8 mouse cellular contexts compared by ENCODE assay signal in the genomic region with DNA sequence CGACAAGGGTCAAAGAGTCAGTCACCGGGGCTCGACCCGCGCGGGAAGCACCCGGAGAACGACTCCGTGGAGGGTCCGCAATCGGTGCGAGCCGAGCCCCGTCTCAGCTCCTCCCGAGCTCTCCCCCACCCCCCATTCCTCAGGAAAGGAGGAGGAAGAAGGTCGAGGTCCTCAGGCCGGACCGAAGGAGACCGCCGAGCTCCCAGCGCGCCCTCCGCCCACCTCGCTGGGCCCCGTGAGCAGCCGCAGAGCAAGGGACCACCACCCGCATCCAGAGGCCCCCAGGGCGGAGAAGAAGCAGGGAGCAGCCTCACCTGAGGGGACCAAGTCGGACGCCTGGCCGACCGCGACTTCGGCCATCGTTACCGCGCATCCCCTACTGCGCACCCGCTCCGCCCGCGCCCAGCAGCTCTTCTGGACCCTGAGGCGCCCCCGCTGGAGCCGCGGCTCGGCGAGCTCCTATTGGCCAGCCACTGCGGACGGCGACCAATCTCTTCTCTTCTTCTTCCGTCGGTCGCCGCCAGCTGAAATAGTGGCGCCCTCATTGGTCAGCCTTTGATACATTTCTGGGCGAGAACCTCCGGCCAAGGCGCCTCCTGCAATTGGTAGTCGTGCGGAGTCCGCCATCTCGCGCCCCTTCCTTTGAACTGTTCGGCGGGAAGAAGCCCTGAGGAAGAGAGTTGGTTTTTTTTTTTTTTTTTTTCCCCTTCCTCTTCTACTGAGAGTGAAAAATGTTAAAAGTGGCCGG. TPM values are rescaled to one million over a fixed set of nuclear protein-coding genes. Genes with fewer than 3 reads are reported as not detected.
A peak's percentile ranks its signal among the peaks of the same experiment; 100 is the strongest.
DNase-seq lines count a peak whose midpoint lies in the region; ATAC-seq and TF ChIP-seq lines count a peak whose summit lies in the region.

A gene (minus strand): TSS at position 402 of the 748 bp plus-strand sequence.

- 0% methylated on average over 31 of the region's 67 CpGs for WGBS in embryonic facial prominence, embryonic 14.5 days
- WGBS in heart, adult 2 months = under 1% methylated on average over 67 of the region's 67 CpGs
- 0% methylated on average over 66 of the region's 67 CpGs for WGBS in limb, embryonic 13.5 days
- under 1% methylated on average over 56 of the region's 67 CpGs for WGBS in midbrain, embryonic 16.5 days

- peak; percentile 99 for ATAC-seq in embryonic facial prominence, embryonic 14.5 days (ENCODE audit: low read depth)
- peak; percentile 98 for ATAC-seq in limb, embryonic 13.5 days (ENCODE audit: low FRiP score, low read depth)
- peak; percentile 99 for ATAC-seq in midbrain, embryonic 16.5 days

- H3K36me3 ChIP-seq in embryonic facial prominence, embryonic 14.5 days (ENCODE audit: control insufficient read depth, insufficient read depth, low read length) = peaks cover 19% of the 10 kb centered on the region
- peaks cover 13% of the 10 kb centered on the region for H3K36me3 ChIP-seq in heart, adult 2 months (ENCODE audit: control insufficient read depth, insufficient read depth, low read length)
- H3K36me3 ChIP-seq in limb, embryonic 13.5 days = peaks cover 17% of the 10 kb centered on the region
- H3K36me3 ChIP-seq in midbrain, embryonic 16.5 days (ENCODE audit: control insufficient read depth, insufficient read depth, low read length) = no peaks in the 10 kb centered on the region

- TF ChIP-seq EP300 in heart, adult 2 months (IDR thresholded peaks at IDR 0.05; ENCODE audit: insufficient read depth, low read depth, low read length) = no peak

- TF ChIP-seq POLR2A in heart, adult 2 months (IDR thresholded peaks at IDR 0.05; ENCODE audit: insufficient read depth, low read depth, low read length) = peak; percentile 84

- H3K9me3 ChIP-seq in embryonic facial prominence, embryonic 14.5 days (ENCODE audit: control insufficient read depth, low read length) = no peaks in the 10 kb centered on the region
- H3K9me3 ChIP-seq in limb, embryonic 13.5 days = no peaks in the 10 kb centered on the region
- no peaks in the 10 kb centered on the region for H3K9me3 ChIP-seq in midbrain, embryonic 16.5 days (replicated peaks; ENCODE audit: control insufficient read depth, low read length, poor library complexity, severe bottlenecking)

- peak within 1 kb of the TSS; percentile 97 for H3K4me3 ChIP-seq in embryonic facial prominence, embryonic 14.5 days (ENCODE audit: low read depth, low read length)
- peak within 1 kb of the TSS; percentile 86 for H3K4me3 ChIP-seq in heart, adult 2 months
- H3K4me3 ChIP-seq in limb, embryonic 13.5 days = peak within 1 kb of the TSS; percentile 88
- peak within 1 kb of the TSS; percentile 93 for H3K4me3 ChIP-seq in midbrain, embryonic 16.5 days (ENCODE audit: low read depth, low read length)

- 0 out of 2 replicates have a peak, but pooled peaks cover 10% of the 10 kb centered on the region for H3K4me1 ChIP-seq in embryonic facial prominence, embryonic 14.5 days (ENCODE audit: control insufficient read depth, insufficient read depth, low read length)
- H3K4me1 ChIP-seq in heart, adult 2 months (ENCODE audit: control insufficient read depth, insufficient read depth, low read length) = no peaks in the 10 kb centered on the region
- H3K4me1 ChIP-seq in limb, embryonic 13.5 days = peaks cover 10% of the 10 kb centered on the region
- H3K4me1 ChIP-seq in midbrain, embryonic 16.5 days (ENCODE audit: control insufficient read depth, insufficient read depth, low read length) = peaks cover 5% of the 10 kb centered on the region

- TF ChIP-seq CTCF in heart, adult 2 months (IDR thresholded peaks at IDR 0.05) = peak; percentile 42

- intact Hi-C loops in heart, adult 2 months (cut with DNase I) = loop anchor here (2.0 kb wide), 1 partner anchor 41 kb away; a partner anchor contains a TSS

- DNase-seq in 3T3-L1 (ENCODE audit: low read depth, low spot score) = peak; percentile 99
- DNase-seq in adrenal gland, postnatal 4 days (ENCODE audit: low spot score in 2 of 2) = peak; percentile 82 to 89
- peak; percentile 99 for DNase-seq in embryonic facial prominence, embryonic 14.5 days (ENCODE audit: low spot score)
- DNase-seq in heart, adult 2 months = peak; percentile 95 to 98
- DNase-seq in kidney, adult 8-10 months = peak; percentile 98
- DNase-seq in spleen, postnatal 10 days (ENCODE audit: low spot score in 2 of 2) = peak; percentile 93 to 96

- H3K9ac ChIP-seq in embryonic facial prominence, embryonic 14.5 days (ENCODE audit: low read depth, low read length) = peak within 1 kb of the TSS; percentile 91
- H3K9ac ChIP-seq in heart, adult 2 months (ENCODE audit: low read depth, low read length) = peak within 1 kb of the TSS; percentile 94
- peak within 1 kb of the TSS; percentile 91 for H3K9ac ChIP-seq in limb, embryonic 13.5 days
- peak within 1 kb of the TSS; percentile 88 for H3K9ac ChIP-seq in midbrain, embryonic 16.5 days (ENCODE audit: low read depth, low read length)

- H3K27me3 ChIP-seq in embryonic facial prominence, embryonic 14.5 days (replicated peaks; ENCODE audit: control insufficient read depth, insufficient read depth, low read length) = no peaks in the 10 kb centered on the region
- no peaks in the 10 kb centered on the region for H3K27me3 ChIP-seq in heart, adult 2 months (ENCODE audit: control insufficient read depth, insufficient read depth, low read length)
- H3K27me3 ChIP-seq in limb, embryonic 13.5 days = no peaks in the 10 kb centered on the region
- H3K27me3 ChIP-seq in midbrain, embryonic 16.5 days (ENCODE audit: control insufficient read depth, insufficient read depth, low read depth, low read length) = no peaks in the 10 kb centered on the region

- 0 out of 2 replicates have a peak, but pooled peaks cover 2% of the 10 kb centered on the region for H3K79me2 ChIP-seq in heart, adult 2 months (replicated peaks; ENCODE audit: control insufficient read depth, insufficient read depth, low read length)

- peak within 1 kb of the TSS; percentile 83 for H3K27ac ChIP-seq in embryonic facial prominence, embryonic 14.5 days (replicated peaks; ENCODE audit: low read depth, low read length)
- peak within 1 kb of the TSS; percentile 93 for H3K27ac ChIP-seq in heart, adult 2 months
- H3K27ac ChIP-seq in limb, embryonic 13.5 days = peak within 1 kb of the TSS; percentile 90
- peak within 1 kb of the TSS; percentile 75 for H3K27ac ChIP-seq in midbrain, embryonic 16.5 days (ENCODE audit: low read length)

- H3K4me2 ChIP-seq in embryonic facial prominence, embryonic 14.5 days (ENCODE audit: low read depth, low read length) = peak within 1 kb of the TSS; percentile 67
- peak within 1 kb of the TSS; percentile 72 for H3K4me2 ChIP-seq in limb, embryonic 13.5 days (replicated peaks)
- H3K4me2 ChIP-seq in midbrain, embryonic 16.5 days (ENCODE audit: low read length) = peak within 1 kb of the TSS; percentile 86

RNA-seq across cellular contexts. Expression of the gene that starts here (rescaled TPM):
- 10 to 100 TPM; 78.9 to 79.4 TPM for total RNA-seq in adrenal gland, postnatal 4 days (2021)
- polyA plus RNA-seq in embryonic facial prominence, embryonic 14.5 days (2014; fragmentation: Nextera tagmentation; extraction: Ambion mirVana) = 42.1 and 46.9 TPM in 2 replicates
- 10 to 100 TPM; 14.2 to 19.0 TPM for total RNA-seq in heart, adult 2 months (2021)
- polyA plus RNA-seq in heart, adult 2 months (2012; rRNA removed) = 9.4 and 18.2 TPM in 2 replicates
- polyA plus RNA-seq in limb, embryonic 13.5 days (2015; fragmentation: Nextera tagmentation; extraction: Ambion mirVana) = 49.2 and 56.9 TPM in 2 replicates
- 20.3 and 23.0 TPM in 2 replicates for polyA plus RNA-seq in midbrain, embryonic 16.5 days (2015; fragmentation: Nextera tagmentation; extraction: Ambion mirVana)

Comparison
In these comparisons a context has a peak if more than half of its experiments do, and no peak if none do; other contexts are left out.
1. Peak in every context shown above with its lines: DNase-seq, ATAC-seq, H3K4me3 ChIP-seq and H3K27ac ChIP-seq.